Mouse (Mus musculus) ES-Bruce4 (cell line): Measurements from ENCODE around the gene Npm1.

Experiments used
- CTCF ChIP-seq: IDR thresholded peaks from one replicate; pipeline ENCODE4 v1.8.1; 2011; ENCODE audit warnings: low read depth, low read length
- POLR2A ChIP-seq: IDR thresholded peaks from one replicate; pipeline ENCODE4 v1.8.1; 2011; ENCODE audit warnings: low read length; ENCODE audit not compliant: insufficient read depth

GRCm38 (mm10) chr11:33134391-33134986, 28.5 kb downstream of the Npm1 start:
- TF ChIP-seq CTCF (no peak), POLR2A (no peak)
